Mouse (Mus musculus) erythroblast, embryonic 14.5 days (primary cell): ENCODE measurements around the gene Vwc2l. TPM values are rescaled to one million over a fixed set of nuclear protein-coding genes. Genes with fewer than 3 reads are reported as not detected.
A peak's percentile ranks its signal among the peaks of the same experiment; 100 is the strongest.

Experiments
- H3K27me3 ChIP-seq: 2 replicates; pipeline ENCODE4 v1.6.1; 2012; ENCODE audit warnings: inconsistent platforms; ENCODE audit not compliant: control insufficient read depth
- H3K36me3 ChIP-seq: 2 replicates; pipeline ENCODE4 v1.6.1; 2012; ENCODE audit warnings: mild to moderate bottlenecking, inconsistent platforms; ENCODE audit not compliant: control insufficient read depth
- H3K4me1 ChIP-seq: 2 replicates; pipeline ENCODE4 v1.6.1; 2012; ENCODE audit warnings: inconsistent platforms; ENCODE audit not compliant: control insufficient read depth
- H3K4me3 ChIP-seq: replicated peaks from 2 replicates; pipeline ENCODE3; 2012; ENCODE audit warnings: moderate library complexity, mild to moderate bottlenecking, inconsistent platforms
- H3K9me3 ChIP-seq: 2 replicates; pipeline ENCODE4 v1.6.1; 2012; ENCODE audit warnings: low read length, inconsistent platforms, mixed read lengths; ENCODE audit not compliant: control insufficient read depth
- GATA1 ChIP-seq: IDR thresholded peaks from 2 replicates; pipeline ENCODE4 v1.6.1; 2012; ENCODE audit warnings: low read length, inconsistent platforms, mixed read lengths
- TAL1 ChIP-seq: IDR thresholded peaks from 3 replicates; pipeline ENCODE4 v1.6.1; 2012; ENCODE audit warnings: low read length, inconsistent platforms, mixed read lengths
- polyA plus RNA-seq: library from polyadenylated mRNA; stranded (reverse); fragments of >175 nt; gene quantifications from 2 replicates; pipeline ENCODE4 v1.2.3, GENCODE M21; 2012

The Vwc2l gene
- polyA plus RNA-seq, 1 experiment = 0.01 TPM

GRCm38 (mm10) chr1:70881269-70881668 is 155.8 kb downstream of the Vwc2l start:
- TF ChIP-seq TAL1 (no peak), GATA1 (no peak)
- Histone ChIP-seq H3K27me3 (no peaks in the 10 kb centered on the region), H3K4me3 (no peak overlapping the region), H3K4me1 (no peaks in the 10 kb centered on the region), H3K9me3 (no peaks in the 10 kb centered on the region), H3K36me3 (no peaks in the 10 kb centered on the region)

GRCm38 (mm10) chr1:70884156-70884555 is 158.6 kb downstream of the Vwc2l start:
- no peaks in the 10 kb centered on the region for H3K27me3 ChIP-seq
- no peaks in the 10 kb centered on the region for H3K4me1 ChIP-seq
- TF ChIP-seq GATA1 (no peak), TAL1 (no peak)
- H3K4me3 ChIP-seq = no peak overlapping the region
- no peaks in the 10 kb centered on the region for H3K9me3 ChIP-seq
- no peaks in the 10 kb centered on the region for H3K36me3 ChIP-seq

- Histone ChIP-seq H3K27me3 (no peaks in the 10 kb centered on the region), H3K36me3 (no peaks in the 10 kb centered on the region), H3K4me3 (no peak overlapping the region), H3K4me1 (peaks cover 26% of the 10 kb centered on the region), H3K9me3 (no peaks in the 10 kb centered on the region)
- TF ChIP-seq TAL1 = peak; percentile 82
- peak; percentile 83 for TF ChIP-seq GATA1
Measured at GRCm38 (mm10) chr1:70902311-70902710, 176.8 kb downstream of the Vwc2l start.

- Histone ChIP-seq H3K27me3 (no peaks in the 10 kb centered on the region), H3K36me3 (no peaks in the 10 kb centered on the region), H3K4me3 (no peak overlapping the region), H3K9me3 (no peaks in the 10 kb centered on the region), H3K4me1 (peaks cover 17% of the 10 kb centered on the region)
- TF ChIP-seq TAL1 = no peak
- TF ChIP-seq GATA1 = no peak
Measured at GRCm38 (mm10) chr1:70907366-70907765, 181.9 kb downstream of the Vwc2l start.

GRCm38 (mm10) chr1:70911235-70911634 is 185.7 kb downstream of the Vwc2l start:
- H3K4me3 ChIP-seq = no peak overlapping the region
- no peak for TF ChIP-seq GATA1
- no peak for TF ChIP-seq TAL1
- H3K9me3 ChIP-seq = no peaks in the 10 kb centered on the region
- H3K27me3 ChIP-seq = no peaks in the 10 kb centered on the region
- H3K4me1 ChIP-seq = peaks cover 6% of the 10 kb centered on the region
- no peaks in the 10 kb centered on the region for H3K36me3 ChIP-seq

GRCm38 (mm10) chr1:70913071-70913470 is 187.6 kb downstream of the Vwc2l start:
- TF ChIP-seq GATA1 (no peak), TAL1 (no peak)
- Histone ChIP-seq H3K9me3 (no peaks in the 10 kb centered on the region), H3K4me3 (no peak overlapping the region), H3K36me3 (no peaks in the 10 kb centered on the region), H3K4me1 (peaks cover 11% of the 10 kb centered on the region), H3K27me3 (no peaks in the 10 kb centered on the region)

- Histone ChIP-seq H3K4me3 (peak overlapping the region; percentile 1), H3K4me1 (peaks cover 15% of the 10 kb centered on the region), H3K36me3 (no peaks in the 10 kb centered on the region), H3K9me3 (no peaks in the 10 kb centered on the region), H3K27me3 (no peaks in the 10 kb centered on the region)
- peak; percentile 55 for TF ChIP-seq GATA1
- TF ChIP-seq TAL1 = no peak
Measured at GRCm38 (mm10) chr1:70918173-70919036, 192.9 kb downstream of the Vwc2l start.

- no peak for TF ChIP-seq TAL1
- TF ChIP-seq GATA1 = no peak
- Histone ChIP-seq H3K4me1 (no peaks in the 10 kb centered on the region), H3K36me3 (no peaks in the 10 kb centered on the region), H3K9me3 (no peaks in the 10 kb centered on the region), H3K4me3 (no peak overlapping the region), H3K27me3 (no peaks in the 10 kb centered on the region)
Measured at GRCm38 (mm10) chr1:70933016-70933415, 207.5 kb downstream of the Vwc2l start.
